Mouse (Mus musculus) forebrain, embryonic 14.5 days (tissue): ENCODE results near the gene Rnf185. TPM values are rescaled to one million over a fixed set of nuclear protein-coding genes. Genes with fewer than 3 reads are reported as not detected.
A peak's percentile ranks its signal among the peaks of the same experiment; 100 is the strongest.

Source experiments
- ATAC-seq: fragments of 200-750 bp; cut with Nextera tagmentation; 2 replicates; pipeline ENCODE4 v1.8.0; 2017; ENCODE audit warnings: mild to moderate bottlenecking, moderate library complexity
- DNase-seq: peaks from one replicate; pipeline ENCODE4 v3.0.0-alpha.2; 2015; ENCODE audit warnings: low spot score
- H3K27ac ChIP-seq: fragments of 300-500 bp; sonication (generic); 2 replicates; pipeline ENCODE4 v1.5.1; 2014; ENCODE audit warnings: low read depth, mild to moderate bottlenecking, control low read depth, low read length, moderate library complexity
- H3K27me3 ChIP-seq: fragments of 300-500 bp; sonication (generic); replicated peaks from 2 replicates; pipeline ENCODE4 v1.6.1; 2014; ENCODE audit warnings: low read length, control low read depth, mixed read lengths; ENCODE audit not compliant: control insufficient read depth, insufficient read depth
- H3K36me3 ChIP-seq: fragments of 300-500 bp; sonication (generic); 2 replicates; pipeline ENCODE4 v1.6.1; 2014; ENCODE audit warnings: low read length, control low read depth; ENCODE audit not compliant: control insufficient read depth, insufficient read depth
- H3K4me1 ChIP-seq: fragments of 300-500 bp; sonication (generic); 2 replicates; pipeline ENCODE4 v1.6.1; 2014; ENCODE audit warnings: antibody characterized with exemption, low read length, control low read depth; ENCODE audit not compliant: control insufficient read depth, insufficient read depth
- H3K4me2 ChIP-seq: fragments of 300-500 bp; sonication (generic); 2 replicates; pipeline ENCODE4 v1.6.1; 2014; ENCODE audit warnings: mild to moderate bottlenecking, control low read depth, low read length
- H3K4me3 ChIP-seq: fragments of 300-500 bp; sonication (generic); 2 replicates; pipeline ENCODE4 v1.5.1; 2014; ENCODE audit warnings: low read depth, low read length, control low read depth
- H3K9ac ChIP-seq: fragments of 300-500 bp; sonication (generic); 2 replicates; pipeline ENCODE4 v1.6.1; 2014; ENCODE audit warnings: mild to moderate bottlenecking, low read length, control low read depth, moderate library complexity
- H3K9me3 ChIP-seq: fragments of 300-500 bp; sonication (generic); replicated peaks from 2 replicates; pipeline ENCODE4 v1.6.1; 2016; ENCODE audit warnings: low read length, control low read depth, mixed read lengths; ENCODE audit not compliant: control insufficient read depth
- WGBS: fragments of 180-500 bp; shearing (Covaris S2); extraction: QIAGEN DNeasy Blood & Tissue Kit; methylation state at CpG from one replicate; pipeline ENCODE4 v1.1.7; 2014; 5-methylcytosine and 5-hydroxymethylcytosine counted together
- polyA plus RNA-seq: library from polyadenylated mRNA; unstranded; fragments of >200 nt; fragmentation: Nextera tagmentation; extraction: Ambion mirVana; gene quantifications from 2 replicates; pipeline ENCODE4 v1.2.1, GENCODE M21; 2014

Rnf185 gene
- polyA plus RNA-seq, 1 experiment from 2014 or later: 56.2 TPM

GRCm38 (mm10) chr11:3368983-3369382, 83.2 kb downstream of the Rnf185 start:
- no peaks in the 10 kb centered on the region for H3K9me3 ChIP-seq
- ATAC-seq (no peak), DNase-seq (no peak)
- no peaks in the 10 kb centered on the region for H3K27me3 ChIP-seq
- H3K9ac ChIP-seq: no peak overlapping the region
- H3K4me2 ChIP-seq: peak overlapping the region; percentile 73
- H3K27ac ChIP-seq: no peak overlapping the region
- H3K4me1 ChIP-seq: peaks cover 34% of the 10 kb centered on the region
- no peaks in the 10 kb centered on the region for H3K36me3 ChIP-seq
- WGBS: 70% methylated on average over 7 of the region's 7 CpGs
- no peak overlapping the region for H3K4me3 ChIP-seq

- Histone ChIP-seq H3K4me1 (peaks cover 18% of the 10 kb centered on the region), H3K9me3 (no peaks in the 10 kb centered on the region), H3K36me3 (no peaks in the 10 kb centered on the region), H3K9ac (no peak overlapping the region), H3K27me3 (no peaks in the 10 kb centered on the region), H3K27ac (no peak overlapping the region), H3K4me2 (no peak overlapping the region), H3K4me3 (no peak overlapping the region)
- ATAC-seq (no peak), DNase-seq (no peak)
- WGBS: 89% methylated on average over 7 of the region's 7 CpGs
Observed at GRCm38 (mm10) chr11:3366411-3366810, 85.8 kb downstream of the Rnf185 start.

Other genes with a start within 250 kb of the Rnf185 start
- 36.7 and 40.4 TPM in 2 replicates for gene Eif4enif1, start 250.0 kb downstream of the Rnf185 start, polyA plus RNA-seq
- gene Drg1, start 185.9 kb downstream of the Rnf185 start, polyA plus RNA-seq: 274 and 283 TPM in 2 replicates
- 61.7 and 62.0 TPM in 2 replicates for gene Patz1, start 163.5 kb downstream of the Rnf185 start, polyA plus RNA-seq
- gene Pik3ip1, start 122.0 kb downstream of the Rnf185 start, polyA plus RNA-seq: 27.8 TPM in 2 replicates
- gene Limk2, start 43.2 kb downstream of the Rnf185 start, polyA plus RNA-seq: 88.4 and 102 TPM in 2 replicates
- 0.44 and 0.59 TPM in 2 replicates for gene Pla2g3, start 35.9 kb upstream of the Rnf185 start, polyA plus RNA-seq
- gene Inpp5j, start 52.5 kb upstream of the Rnf185 start, polyA plus RNA-seq: 1.4 and 2.1 TPM in 2 replicates
- gene Selenom, start 62.3 kb upstream of the Rnf185 start, polyA plus RNA-seq: 42.0 and 49.1 TPM in 2 replicates
- 11.6 and 16.4 TPM in 2 replicates for gene Smtn, start 88.2 kb upstream of the Rnf185 start, polyA plus RNA-seq
- gene Morc2a, start 196.8 kb upstream of the Rnf185 start, polyA plus RNA-seq: 25.1 and 29.8 TPM in 2 replicates